Mouse (Mus musculus): Measurements from ENCODE around the gene Fam71f2. TPM values are rescaled to one million over a fixed set of nuclear protein-coding genes. Genes with fewer than 3 reads are reported as not detected.

Fam71f2 gene
- polyA plus RNA-seq, 1 experiment from 2014 or later, result 1.0 TPM

DNA sequence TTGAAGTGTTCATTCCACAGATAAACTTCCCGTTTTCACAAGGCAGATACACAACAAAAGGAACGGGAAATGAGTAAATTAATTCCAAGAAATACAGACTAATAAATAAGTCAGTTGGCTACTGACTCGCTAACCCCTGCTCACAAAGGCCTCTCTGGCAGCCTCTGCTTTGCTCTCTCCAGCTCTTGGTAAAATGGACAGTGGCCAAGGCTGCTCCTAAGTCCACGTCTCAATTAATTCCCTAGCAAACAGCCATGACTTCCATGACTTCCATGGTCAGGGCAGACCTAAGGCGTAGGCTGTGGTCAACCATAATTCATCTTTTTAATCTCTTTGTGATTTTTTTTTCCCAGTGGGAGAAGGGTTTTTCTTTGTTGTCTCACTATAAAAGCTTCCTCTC is 8.6 kb downstream of the Fam71f2 start:
- ATAC-seq (ENCODE audit: low FRiP score), result no peak

DNA sequence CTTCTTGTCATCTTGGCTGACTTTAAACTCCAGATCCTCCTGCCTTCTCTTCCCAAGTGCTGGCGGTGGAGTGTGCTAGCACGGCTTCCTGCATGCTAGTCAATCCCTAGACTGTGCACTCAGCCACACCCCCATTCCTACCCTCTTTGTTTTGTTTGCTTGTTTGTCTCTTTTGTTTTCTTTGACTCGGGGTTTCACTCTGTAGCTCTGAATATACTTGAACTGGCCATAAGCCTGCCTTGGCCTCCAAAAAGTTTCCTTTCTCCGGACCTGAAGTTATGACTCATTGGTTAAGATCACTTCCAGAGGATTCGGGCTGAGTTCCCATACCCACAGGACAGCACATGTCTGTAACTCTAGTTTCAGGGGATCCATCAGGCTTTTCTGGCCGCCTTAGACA is 9.3 kb downstream of the Fam71f2 start:
- no peak overlapping the region for H3K4me3 ChIP-seq (ENCODE audit: low read depth, low read length)
- H3K4me2 ChIP-seq (replicated peaks; ENCODE audit: low read depth, low read length), result no peak overlapping the region
- WGBS, result 61% methylated on average over 6 of the region's 6 CpGs
- no peaks in the 10 kb centered on the region for H3K9me3 ChIP-seq (ENCODE audit: control insufficient read depth, low read length)
- H3K27ac ChIP-seq (ENCODE audit: low read depth, low read length), result no peak overlapping the region
- no peak for DNase-seq (ENCODE audit: low spot score)
- no peaks in the 10 kb centered on the region for H3K36me3 ChIP-seq (ENCODE audit: control insufficient read depth, insufficient read depth, low read length)
- no peak for ATAC-seq (ENCODE audit: low FRiP score)
- H3K27me3 ChIP-seq (ENCODE audit: control insufficient read depth, insufficient read depth, low read length), result no peaks in the 10 kb centered on the region
- no peaks in the 10 kb centered on the region for H3K4me1 ChIP-seq (replicated peaks; ENCODE audit: control insufficient read depth, insufficient read depth, low read length)
- H3K9ac ChIP-seq (ENCODE audit: low read depth, low read length), result no peak overlapping the region

More for the DNA sequence above, 8.6 kb downstream of the Fam71f2 start:
- Histone ChIP-seq H3K4me2 (replicated peaks; ENCODE audit: low read depth, low read length) (no peak overlapping the region), H3K27me3 (ENCODE audit: control insufficient read depth, insufficient read depth, low read length) (no peaks in the 10 kb centered on the region), H3K4me3 (ENCODE audit: low read depth, low read length) (no peak overlapping the region), H3K4me1 (replicated peaks; ENCODE audit: control insufficient read depth, insufficient read depth, low read length) (no peaks in the 10 kb centered on the region), H3K27ac (ENCODE audit: low read depth, low read length) (no peak overlapping the region), H3K36me3 (ENCODE audit: control insufficient read depth, insufficient read depth, low read length) (no peaks in the 10 kb centered on the region), H3K9ac (ENCODE audit: low read depth, low read length) (no peak overlapping the region), H3K9me3 (ENCODE audit: control insufficient read depth, low read length) (no peaks in the 10 kb centered on the region)
- 63% methylated on average over 5 of the region's 5 CpGs for WGBS
- DNase-seq (ENCODE audit: low spot score), result no peak

DNA sequence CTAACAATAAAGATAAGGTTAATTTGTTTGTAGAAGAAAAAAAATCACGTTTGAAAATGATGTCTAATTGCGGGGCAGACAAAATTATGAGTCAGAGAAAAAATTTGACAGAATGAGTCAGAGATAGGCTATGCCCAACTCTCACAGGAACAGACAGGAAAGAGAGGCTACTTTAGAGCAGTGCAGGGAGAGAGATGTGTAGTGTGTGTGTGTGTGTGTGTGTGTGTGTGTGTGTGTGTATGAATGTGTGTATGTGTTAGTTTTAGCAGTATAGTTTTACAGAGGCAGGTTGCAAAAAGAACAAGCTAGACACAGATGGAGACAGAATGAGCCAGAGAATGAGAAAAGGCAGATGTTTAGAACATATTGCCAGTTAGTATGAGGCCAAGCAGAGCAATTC is 19.7 kb downstream of the Fam71f2 start:
- Histone ChIP-seq H3K27me3 (ENCODE audit: control insufficient read depth, insufficient read depth, low read length) (no peaks in the 10 kb centered on the region), H3K4me1 (replicated peaks; ENCODE audit: control insufficient read depth, insufficient read depth, low read length) (no peaks in the 10 kb centered on the region), H3K9ac (ENCODE audit: low read depth, low read length) (no peak overlapping the region), H3K4me2 (replicated peaks; ENCODE audit: low read depth, low read length) (no peak overlapping the region), H3K4me3 (ENCODE audit: low read depth, low read length) (no peak overlapping the region), H3K27ac (ENCODE audit: low read depth, low read length) (no peak overlapping the region), H3K36me3 (ENCODE audit: control insufficient read depth, insufficient read depth, low read length) (no peaks in the 10 kb centered on the region), H3K9me3 (ENCODE audit: control insufficient read depth, low read length) (no peaks in the 10 kb centered on the region)
- no peak for DNase-seq (ENCODE audit: low spot score)
- ATAC-seq (ENCODE audit: low FRiP score), result no peak
- WGBS, result 81% methylated on average over 2 of the region's 2 CpGs

DNA sequence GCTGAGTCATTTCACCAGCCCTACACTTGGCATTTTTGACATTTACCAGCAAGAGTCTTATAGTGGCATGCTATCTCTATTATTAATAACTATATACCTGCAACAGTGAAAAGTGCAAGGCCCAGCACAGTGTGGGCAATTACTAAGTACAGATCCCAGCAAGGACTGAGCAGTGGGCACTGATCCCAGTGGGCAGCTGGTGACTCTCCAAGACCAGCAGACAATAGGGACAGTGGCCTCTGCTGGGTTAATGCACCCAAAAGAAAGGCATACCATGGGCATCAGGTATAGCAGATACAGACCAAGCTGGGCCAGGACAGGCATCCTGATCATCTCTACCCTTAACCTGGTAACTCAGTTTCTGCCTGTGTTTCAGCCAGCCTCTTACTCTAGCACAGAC is 23.9 kb downstream of the Fam71f2 start:
- Histone ChIP-seq H3K27ac (ENCODE audit: low read depth, low read length) (no peak overlapping the region), H3K4me3 (ENCODE audit: low read depth, low read length) (no peak overlapping the region), H3K9ac (ENCODE audit: low read depth, low read length) (no peak overlapping the region), H3K9me3 (ENCODE audit: control insufficient read depth, low read length) (no peaks in the 10 kb centered on the region), H3K4me2 (replicated peaks; ENCODE audit: low read depth, low read length) (no peak overlapping the region), H3K4me1 (replicated peaks; ENCODE audit: control insufficient read depth, insufficient read depth, low read length) (no peaks in the 10 kb centered on the region), H3K36me3 (ENCODE audit: control insufficient read depth, insufficient read depth, low read length) (no peaks in the 10 kb centered on the region), H3K27me3 (ENCODE audit: control insufficient read depth, insufficient read depth, low read length) (no peaks in the 10 kb centered on the region)
- DNase-seq (ENCODE audit: low spot score) (no peak), ATAC-seq (ENCODE audit: low FRiP score) (no peak)

DNA sequence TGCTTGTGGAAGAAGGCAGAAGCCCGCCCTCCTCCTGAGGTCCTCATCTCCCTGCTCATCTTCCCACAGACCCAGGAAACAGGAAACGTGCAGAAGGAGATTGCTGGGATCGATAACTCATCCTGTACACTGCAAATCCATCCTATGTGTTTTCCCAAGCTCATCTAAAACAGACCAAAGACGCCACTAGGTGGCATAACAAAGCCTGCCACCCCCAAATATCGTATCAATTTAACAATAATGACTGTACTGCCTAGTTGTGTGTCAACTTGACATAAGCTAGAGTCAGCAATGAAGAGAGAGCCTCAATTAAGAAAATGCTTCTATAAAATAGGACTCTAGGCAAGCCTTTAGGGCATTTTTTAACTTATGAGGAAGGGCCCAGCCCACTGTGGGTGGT is 24.3 kb downstream of the Fam71f2 start:
- H3K27ac ChIP-seq (ENCODE audit: low read depth, low read length), result no peak overlapping the region
- H3K27me3 ChIP-seq (ENCODE audit: control insufficient read depth, insufficient read depth, low read length), result no peaks in the 10 kb centered on the region
- H3K9ac ChIP-seq (ENCODE audit: low read depth, low read length), result no peak overlapping the region
- no peaks in the 10 kb centered on the region for H3K4me1 ChIP-seq (replicated peaks; ENCODE audit: control insufficient read depth, insufficient read depth, low read length)
- no peaks in the 10 kb centered on the region for H3K9me3 ChIP-seq (ENCODE audit: control insufficient read depth, low read length)
- no peak for DNase-seq (ENCODE audit: low spot score)
- WGBS, result 48% methylated on average over 5 of the region's 5 CpGs
- H3K4me2 ChIP-seq (replicated peaks; ENCODE audit: low read depth, low read length), result no peak overlapping the region
- no peak overlapping the region for H3K4me3 ChIP-seq (ENCODE audit: low read depth, low read length)
- ATAC-seq (ENCODE audit: low FRiP score), result no peak
- no peaks in the 10 kb centered on the region for H3K36me3 ChIP-seq (ENCODE audit: control insufficient read depth, insufficient read depth, low read length)

DNA sequence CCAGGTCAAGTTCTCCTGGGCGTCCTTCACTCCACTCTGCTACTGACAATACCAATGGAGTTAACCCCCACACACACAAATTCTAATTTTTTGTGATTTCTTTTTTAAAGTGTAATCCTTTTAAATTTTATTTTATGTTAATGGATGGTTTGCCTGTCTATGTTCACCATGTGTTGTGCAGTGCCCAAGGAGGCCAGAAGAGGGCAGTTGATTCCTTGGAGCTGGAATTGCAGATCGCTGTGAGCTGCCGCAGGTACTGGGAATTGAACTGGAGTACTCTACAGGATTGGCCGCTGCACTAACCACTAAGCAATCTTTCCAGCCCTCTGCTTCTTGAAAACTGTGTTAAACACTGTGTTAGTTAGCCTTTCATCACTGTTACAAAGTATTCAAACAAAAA is 26.1 kb downstream of the Fam71f2 start:
- no peaks in the 10 kb centered on the region for H3K4me1 ChIP-seq (replicated peaks; ENCODE audit: control insufficient read depth, insufficient read depth, low read length)
- DNase-seq (ENCODE audit: low spot score) (no peak), ATAC-seq (ENCODE audit: low FRiP score) (no peak)
- H3K9me3 ChIP-seq (ENCODE audit: control insufficient read depth, low read length), result no peaks in the 10 kb centered on the region
- H3K4me2 ChIP-seq (replicated peaks; ENCODE audit: low read depth, low read length), result no peak overlapping the region
- no peak overlapping the region for H3K4me3 ChIP-seq (ENCODE audit: low read depth, low read length)
- 89% methylated on average over 4 of the region's 4 CpGs for WGBS
- H3K27me3 ChIP-seq (ENCODE audit: control insufficient read depth, insufficient read depth, low read length), result no peaks in the 10 kb centered on the region
- H3K9ac ChIP-seq (ENCODE audit: low read depth, low read length), result no peak overlapping the region
- no peak overlapping the region for H3K27ac ChIP-seq (ENCODE audit: low read depth, low read length)
- H3K36me3 ChIP-seq (ENCODE audit: control insufficient read depth, insufficient read depth, low read length), result no peaks in the 10 kb centered on the region

DNA sequence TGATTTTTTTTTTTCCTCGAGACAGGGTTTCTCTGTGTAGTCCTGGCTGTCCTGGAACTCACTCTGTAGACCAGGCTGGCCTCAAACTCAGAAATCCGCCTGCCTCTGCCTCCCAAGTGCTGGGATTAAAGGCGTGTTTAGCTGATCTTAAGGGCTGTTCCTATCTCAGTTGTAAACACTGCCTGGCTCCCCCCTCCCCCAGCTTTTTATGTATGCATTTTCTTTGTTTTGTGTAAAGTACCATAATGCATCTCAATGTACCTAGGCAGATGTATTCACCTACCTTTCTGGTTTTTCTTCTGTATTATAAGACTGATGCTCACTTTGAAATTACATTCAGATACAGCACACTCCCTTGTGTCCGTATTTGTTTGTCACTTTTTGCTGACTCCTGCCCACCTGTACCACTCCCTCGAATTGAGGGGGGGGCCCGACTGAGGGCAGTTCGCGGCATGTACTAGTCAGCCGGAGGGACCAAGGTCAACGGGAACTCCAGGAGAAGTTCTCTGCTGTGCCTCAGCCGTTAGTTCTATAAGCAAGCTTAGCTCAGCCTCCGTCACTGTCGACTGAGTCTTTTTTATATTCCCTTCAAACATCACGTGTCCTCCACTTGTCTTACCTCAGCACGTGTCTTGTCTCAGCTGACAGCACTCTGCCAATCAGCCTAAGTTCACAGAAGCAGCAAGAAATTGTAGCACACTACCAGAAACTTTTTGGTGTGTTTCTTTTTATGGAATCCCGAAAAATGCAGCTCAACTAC is 29.6 kb downstream of the Fam71f2 start:
- ATAC-seq (ENCODE audit: low FRiP score), result no peak
- H3K9me3 ChIP-seq (ENCODE audit: control insufficient read depth, low read length), result no peaks in the 10 kb centered on the region

DNA sequence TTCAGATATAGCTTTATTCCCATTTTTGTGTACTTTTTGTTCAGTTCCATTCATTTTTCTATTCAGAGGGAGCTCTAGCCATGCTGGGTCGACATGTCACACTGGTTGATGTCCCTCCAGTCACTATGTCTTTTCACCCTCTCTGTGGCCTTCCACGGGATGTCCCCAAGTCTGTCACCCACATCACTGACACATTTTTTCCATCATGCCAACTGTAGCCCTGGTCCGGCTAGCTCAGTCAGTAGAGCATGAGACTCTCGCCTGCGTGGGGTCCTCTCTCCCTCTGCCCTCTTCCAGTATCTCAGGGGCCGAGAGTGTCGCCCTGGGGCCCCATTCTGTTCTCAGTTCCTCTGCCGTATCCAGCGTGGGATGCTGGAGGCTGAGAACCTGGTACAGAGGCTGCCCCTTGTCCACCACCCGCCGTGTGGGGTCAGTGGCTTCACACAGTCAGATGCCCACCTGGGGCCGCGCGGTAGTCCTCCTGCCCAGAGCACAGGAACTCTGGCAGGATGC is 34.4 kb downstream of the Fam71f2 start:
- no peak overlapping the region for H3K4me3 ChIP-seq (ENCODE audit: low read depth, low read length)
- no peak overlapping the region for H3K4me2 ChIP-seq (replicated peaks; ENCODE audit: low read depth, low read length)
- 60% methylated on average over 14 of the region's 14 CpGs for WGBS
- H3K27me3 ChIP-seq (ENCODE audit: control insufficient read depth, insufficient read depth, low read length), result no peaks in the 10 kb centered on the region
- no peak overlapping the region for H3K9ac ChIP-seq (ENCODE audit: low read depth, low read length)
- H3K4me1 ChIP-seq (replicated peaks; ENCODE audit: control insufficient read depth, insufficient read depth, low read length), result no peaks in the 10 kb centered on the region
- DNase-seq (ENCODE audit: low spot score) (no peak), ATAC-seq (ENCODE audit: low FRiP score) (no peak)
- H3K9me3 ChIP-seq (ENCODE audit: control insufficient read depth, low read length), result no peaks in the 10 kb centered on the region
- H3K27ac ChIP-seq (ENCODE audit: low read depth, low read length), result no peak overlapping the region
- no peaks in the 10 kb centered on the region for H3K36me3 ChIP-seq (ENCODE audit: control insufficient read depth, insufficient read depth, low read length)

More for the DNA sequence above, 29.6 kb downstream of the Fam71f2 start:
- Histone ChIP-seq H3K36me3 (ENCODE audit: control insufficient read depth, insufficient read depth, low read length) (no peaks in the 10 kb centered on the region), H3K9ac (ENCODE audit: low read depth, low read length) (no peak overlapping the region), H3K4me3 (ENCODE audit: low read depth, low read length) (no peak overlapping the region), H3K27me3 (ENCODE audit: control insufficient read depth, insufficient read depth, low read length) (no peaks in the 10 kb centered on the region), H3K4me1 (replicated peaks; ENCODE audit: control insufficient read depth, insufficient read depth, low read length) (no peaks in the 10 kb centered on the region), H3K27ac (ENCODE audit: low read depth, low read length) (no peak overlapping the region), H3K4me2 (replicated peaks; ENCODE audit: low read depth, low read length) (no peak overlapping the region)
- WGBS, result 89% methylated on average over 16 of the region's 16 CpGs
- DNase-seq (ENCODE audit: low spot score), result no peak

DNA sequence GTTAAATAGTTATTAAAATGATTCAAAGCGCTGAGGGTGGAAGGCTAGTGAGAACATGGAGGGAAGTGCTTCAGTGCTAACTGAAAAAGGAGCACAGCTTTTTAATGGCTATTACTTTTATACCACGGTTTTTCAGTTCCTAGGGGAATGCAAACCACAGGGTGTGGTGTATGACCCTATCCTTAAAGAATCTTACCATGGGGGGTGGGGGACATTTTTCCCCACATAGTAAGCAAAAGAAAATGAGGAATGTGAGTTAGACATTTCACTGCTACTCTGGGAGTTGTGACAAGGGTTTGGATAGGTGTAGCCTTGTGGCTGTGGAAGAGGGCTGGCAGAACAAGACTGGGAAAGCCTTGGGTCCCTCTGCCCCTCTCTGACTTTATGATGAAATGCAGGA is 37.9 kb downstream of the Fam71f2 start:
- H3K36me3 ChIP-seq (ENCODE audit: control insufficient read depth, insufficient read depth, low read length), result no peaks in the 10 kb centered on the region
- H3K27me3 ChIP-seq (ENCODE audit: control insufficient read depth, insufficient read depth, low read length), result no peaks in the 10 kb centered on the region
- H3K4me1 ChIP-seq (replicated peaks; ENCODE audit: control insufficient read depth, insufficient read depth, low read length), result no peaks in the 10 kb centered on the region
- H3K9me3 ChIP-seq (ENCODE audit: control insufficient read depth, low read length), result no peaks in the 10 kb centered on the region
- no peak overlapping the region for H3K27ac ChIP-seq (ENCODE audit: low read depth, low read length)
- DNase-seq (ENCODE audit: low spot score) (no peak), ATAC-seq (ENCODE audit: low FRiP score) (no peak)
- WGBS, result 83% methylated on average over 2 of the region's 2 CpGs
- H3K9ac ChIP-seq (ENCODE audit: low read depth, low read length), result no peak overlapping the region
- no peak overlapping the region for H3K4me2 ChIP-seq (replicated peaks; ENCODE audit: low read depth, low read length)
- no peak overlapping the region for H3K4me3 ChIP-seq (ENCODE audit: low read depth, low read length)
